Mouse (Mus musculus): ENCODE results near the gene Chsy1. TPM values are rescaled to one million over a fixed set of nuclear protein-coding genes. Genes with fewer than 3 reads are reported as not detected.

Gene Chsy1
- total RNA-seq, 2 experiments from 2014 or later: 37.9 to 68.0 TPM

- no peak for ATAC-seq (replicated peaks; ENCODE audit: poor library complexity)
Observed at GRCm38 (mm10) chr7:66107930-66108329, 1.4 kb upstream of the Chsy1 start.

GRCm38 (mm10) chr7:66109855-66110635 is 730 bp downstream of the Chsy1 start:
- no peak for ATAC-seq (replicated peaks; ENCODE audit: poor library complexity)

GRCm38 (mm10) chr7:66110636-66111112 is 1.4 kb downstream of the Chsy1 start:
- no peak for ATAC-seq (replicated peaks; ENCODE audit: poor library complexity)

- no peak for ATAC-seq (replicated peaks; ENCODE audit: poor library complexity)
Observed at GRCm38 (mm10) chr7:66111211-66111610, 1.9 kb downstream of the Chsy1 start.

- ATAC-seq (replicated peaks; ENCODE audit: poor library complexity): peak; percentile 47
Observed at GRCm38 (mm10) chr7:66113561-66113960, 4.2 kb downstream of the Chsy1 start.

GRCm38 (mm10) chr7:66115821-66116343 is 6.6 kb downstream of the Chsy1 start:
- ATAC-seq (replicated peaks; ENCODE audit: poor library complexity): no peak

- ATAC-seq (replicated peaks; ENCODE audit: poor library complexity): no peak
Observed at GRCm38 (mm10) chr7:66116906-66117482, 7.7 kb downstream of the Chsy1 start.

- ATAC-seq (replicated peaks; ENCODE audit: poor library complexity): peak; percentile 10
Observed at GRCm38 (mm10) chr7:66118046-66118445, 8.7 kb downstream of the Chsy1 start.

GRCm38 (mm10) chr7:66118796-66119195 is 9.5 kb downstream of the Chsy1 start:
- peak; percentile 38 for ATAC-seq (replicated peaks; ENCODE audit: poor library complexity)

- ATAC-seq (replicated peaks; ENCODE audit: poor library complexity): no peak
Observed at GRCm38 (mm10) chr7:66120139-66120538, 10.8 kb downstream of the Chsy1 start.

- peak; percentile 45; the same call in 1 of the 2 replicates for ATAC-seq (replicated peaks; ENCODE audit: poor library complexity)
Observed at GRCm38 (mm10) chr7:66120702-66121396, 11.5 kb downstream of the Chsy1 start.

- ATAC-seq (replicated peaks; ENCODE audit: poor library complexity): peak; percentile 43
Observed at GRCm38 (mm10) chr7:66124551-66124968, 15.2 kb downstream of the Chsy1 start.

GRCm38 (mm10) chr7:66125368-66125767 is 16.1 kb downstream of the Chsy1 start:
- peak; percentile 73 for ATAC-seq (replicated peaks; ENCODE audit: poor library complexity)

- no peak for ATAC-seq (replicated peaks; ENCODE audit: poor library complexity)
Observed at GRCm38 (mm10) chr7:66127951-66128645, 18.8 kb downstream of the Chsy1 start.

GRCm38 (mm10) chr7:66128857-66129256 is 19.5 kb downstream of the Chsy1 start:
- ATAC-seq (replicated peaks; ENCODE audit: poor library complexity): no peak

GRCm38 (mm10) chr7:66130296-66130695 is 21.0 kb downstream of the Chsy1 start:
- no peak for ATAC-seq (replicated peaks; ENCODE audit: poor library complexity)

- no peak for ATAC-seq (replicated peaks; ENCODE audit: poor library complexity)
Observed at GRCm38 (mm10) chr7:66131776-66132421, 22.6 kb downstream of the Chsy1 start.

- peak; percentile 61 for ATAC-seq (replicated peaks; ENCODE audit: poor library complexity)
Observed at GRCm38 (mm10) chr7:66134154-66134553, 24.8 kb downstream of the Chsy1 start.

GRCm38 (mm10) chr7:66135644-66136043 is 26.3 kb downstream of the Chsy1 start:
- peak; percentile 52 for ATAC-seq (replicated peaks; ENCODE audit: poor library complexity)

- ATAC-seq (replicated peaks; ENCODE audit: poor library complexity): 0 out of 2 replicates have a peak, but pooled peaks have one; percentile 15
Observed at GRCm38 (mm10) chr7:66136187-66136586, 26.9 kb downstream of the Chsy1 start.
